Mouse (Mus musculus): ENCODE results near the gene Cbx1.

Gene Cbx1

GRCm38 (mm10) chr11:96814443-96814842 lies 25.5 kb downstream of the Cbx1 start:
- in situ Hi-C loops (cut with MboI, MseI) = no loop called here

- in situ Hi-C loops (cut with MboI, MseI) = no loop called here
Measured at GRCm38 (mm10) chr11:96815895-96816294, 27.0 kb downstream of the Cbx1 start.

DNA sequence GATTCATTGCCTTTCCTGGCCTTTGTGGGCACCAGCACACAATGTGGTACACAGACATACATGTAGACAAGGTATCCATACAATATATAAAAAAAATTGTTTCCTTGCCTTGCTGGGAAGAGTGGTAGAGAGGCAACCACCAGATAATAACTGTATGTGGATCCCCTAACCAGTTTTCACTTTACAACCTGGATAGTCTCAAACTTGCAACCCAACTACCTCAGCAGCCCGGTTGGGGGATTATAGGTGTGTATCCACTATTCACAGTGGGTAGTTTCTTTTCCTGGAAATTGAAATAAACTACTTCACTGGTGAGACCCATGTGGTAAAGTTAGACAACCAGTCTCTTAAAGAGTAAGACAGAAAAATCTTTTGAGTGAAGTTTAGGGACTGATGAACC lies 27.6 kb downstream of the Cbx1 start:
- in situ Hi-C loops (cut with MboI, MseI) = no loop called here

GRCm38 (mm10) chr11:96816979-96817378 lies 28.1 kb downstream of the Cbx1 start:
- in situ Hi-C loops (cut with MboI, MseI) = no loop called here

GRCm38 (mm10) chr11:96818128-96818710 lies 29.3 kb downstream of the Cbx1 start:
- in situ Hi-C loops (cut with MboI, MseI) = no loop called here

GRCm38 (mm10) chr11:96821956-96822355 lies 33.0 kb downstream of the Cbx1 start:
- in situ Hi-C loops (cut with MboI, MseI) = no loop called here

GRCm38 (mm10) chr11:96822675-96823470 lies 33.9 kb downstream of the Cbx1 start:
- in situ Hi-C loops (cut with MboI, MseI) = no loop called here

DNA sequence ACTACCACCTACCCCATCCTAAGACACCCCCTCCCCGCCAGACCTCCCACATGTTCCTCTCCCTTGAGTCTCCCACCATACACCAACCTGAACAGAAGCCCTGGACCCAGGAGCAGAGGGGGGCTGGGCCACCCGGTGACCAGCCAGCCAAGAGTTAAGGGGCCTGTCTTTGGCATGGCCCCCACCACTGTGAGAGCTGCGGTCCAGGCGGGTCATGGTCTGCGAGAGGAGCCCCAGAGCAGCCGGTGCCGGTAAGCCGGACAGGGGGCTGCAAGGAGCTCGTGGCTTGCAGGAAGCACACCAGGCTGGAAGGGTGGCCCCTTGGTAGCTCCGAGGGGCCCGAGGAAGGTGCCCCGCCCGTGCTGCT lies 34.5 kb downstream of the Cbx1 start:
- in situ Hi-C loops (cut with MboI, MseI) = no loop called here

DNA sequence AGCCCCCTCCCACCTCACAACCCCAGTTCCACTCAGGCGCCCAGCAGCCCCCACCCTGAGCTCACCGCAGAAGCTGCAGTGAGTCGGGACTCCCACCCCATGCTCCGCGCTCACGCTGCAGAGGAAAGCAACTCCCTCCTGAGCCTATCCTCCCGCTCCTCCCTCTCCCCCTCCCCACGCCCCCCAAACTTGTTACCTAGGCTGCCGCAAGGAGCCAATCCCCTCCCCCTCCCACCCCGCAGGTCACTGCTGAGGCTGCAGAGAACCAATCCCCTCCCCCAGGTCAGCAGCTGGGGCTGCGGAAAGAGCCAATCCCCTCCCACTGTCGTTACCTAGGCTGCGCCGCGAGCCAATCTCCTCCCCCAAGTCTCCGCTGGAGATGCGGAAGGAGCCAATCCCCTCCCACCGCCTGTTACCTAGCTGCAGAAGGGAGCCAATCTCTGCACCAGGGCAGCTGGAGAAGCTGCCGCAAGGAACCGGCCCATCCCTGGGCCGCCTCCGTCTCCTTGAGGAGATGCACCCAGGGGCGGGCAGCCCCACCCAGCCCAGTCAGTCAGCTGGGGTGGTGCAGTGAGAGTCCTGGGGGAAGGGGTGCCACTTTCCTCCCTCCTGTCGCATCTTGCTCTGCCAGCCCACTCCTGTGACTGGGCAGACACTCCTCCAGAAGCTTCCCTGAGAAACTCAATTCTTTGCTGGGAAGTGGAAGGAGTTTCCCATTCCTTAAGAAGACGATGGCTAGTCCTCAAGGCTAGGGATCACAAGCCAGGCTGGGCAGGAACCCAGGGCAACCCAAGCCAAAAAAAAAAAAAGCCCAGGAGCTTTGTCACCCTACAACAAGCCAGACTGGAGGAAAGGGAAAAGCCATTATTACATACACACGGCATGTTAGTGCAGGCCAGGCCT lies 35.2 kb downstream of the Cbx1 start:
- in situ Hi-C loops (cut with MboI, MseI) = no loop called here

- in situ Hi-C loops (cut with MboI, MseI) = no loop called here
Measured at GRCm38 (mm10) chr11:96824783-96825495, 36.0 kb downstream of the Cbx1 start.

DNA sequence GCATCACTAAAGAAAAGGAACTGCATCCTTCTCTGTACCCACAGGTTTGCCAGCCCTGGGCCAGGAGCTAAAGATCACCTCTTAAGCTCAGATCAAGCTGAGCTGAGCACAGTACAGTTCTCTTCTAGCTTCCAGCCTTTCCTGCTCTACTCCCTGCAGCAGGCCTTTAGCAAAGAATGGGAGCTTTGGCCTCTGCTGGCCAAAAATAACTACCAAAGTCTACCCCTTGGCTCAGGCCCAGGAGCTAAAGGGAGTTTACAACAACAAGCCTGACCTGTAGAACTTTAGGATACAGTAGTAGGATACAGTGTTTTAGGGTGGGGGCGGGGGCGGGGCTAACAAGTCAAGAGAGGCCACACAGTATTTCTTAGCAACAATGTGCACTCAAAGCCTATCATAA lies 37.6 kb downstream of the Cbx1 start:
- in situ Hi-C loops (cut with MboI, MseI) = no loop called here

DNA sequence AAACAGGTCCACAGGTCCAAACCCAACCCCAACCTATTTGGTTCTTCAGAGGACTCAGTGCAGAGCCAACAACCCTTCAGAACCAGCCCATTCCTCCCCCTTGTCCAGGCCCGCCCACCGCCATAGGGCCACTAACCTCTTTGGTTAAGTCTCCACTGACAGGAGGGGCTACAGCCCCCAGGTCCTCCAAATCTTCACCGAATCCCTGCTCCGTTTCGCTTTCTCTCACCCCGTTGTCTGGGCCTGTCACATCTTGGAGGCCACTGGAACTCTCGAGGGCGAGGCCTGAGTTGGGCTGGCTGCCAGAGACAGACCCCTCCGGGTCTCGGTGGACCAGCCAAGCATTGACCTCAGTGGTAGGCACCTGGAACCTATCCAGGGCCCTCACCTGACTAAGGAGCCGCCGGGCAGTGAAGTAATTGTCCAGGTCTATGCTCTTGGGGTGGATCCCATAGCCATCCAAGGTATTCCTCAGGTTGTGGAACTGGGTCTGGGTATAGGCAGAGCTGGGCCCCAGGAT lies 38.2 kb downstream of the Cbx1 start:
- in situ Hi-C loops (cut with MboI, MseI) = no loop called here

- in situ Hi-C loops (cut with MboI, MseI) = no loop called here
Measured at GRCm38 (mm10) chr11:96827917-96828316, 39.0 kb downstream of the Cbx1 start.

- in situ Hi-C loops (cut with MboI, MseI) = no loop called here
Measured at GRCm38 (mm10) chr11:96828881-96829280, 40.0 kb downstream of the Cbx1 start.

DNA sequence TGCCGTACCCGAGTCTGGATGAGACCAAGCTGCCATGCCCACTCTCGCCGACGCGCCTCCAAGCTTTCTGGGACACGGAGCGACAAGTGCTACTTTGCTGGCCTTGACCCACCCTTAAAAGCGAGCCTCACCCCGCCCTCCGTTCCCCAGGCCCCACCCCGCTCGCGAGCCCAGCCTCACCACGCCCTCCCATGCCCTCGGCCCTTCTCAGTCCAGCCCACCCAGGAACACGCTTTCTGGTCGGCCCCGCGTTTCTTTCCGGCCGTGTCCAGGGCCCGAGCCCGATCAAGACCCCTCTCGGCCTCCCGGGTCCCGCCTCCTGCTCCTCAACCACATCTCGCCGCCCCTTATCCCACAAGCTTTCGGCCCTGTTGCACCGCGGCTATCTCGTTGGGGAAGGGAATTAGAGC lies 40.5 kb downstream of the Cbx1 start:
- in situ Hi-C loops (cut with MboI, MseI) = no loop called here

- in situ Hi-C loops (cut with MboI, MseI) = no loop called here
Measured at GRCm38 (mm10) chr11:96829813-96830538, 41.0 kb downstream of the Cbx1 start, which contains the start of gene Nfe2l1. Gene Nfe2l1 (minus strand): TSS chr11:96829968.

GRCm38 (mm10) chr11:96830539-96831216 lies 41.8 kb downstream of the Cbx1 start:
- in situ Hi-C loops (cut with MboI, MseI) = no loop called here

DNA sequence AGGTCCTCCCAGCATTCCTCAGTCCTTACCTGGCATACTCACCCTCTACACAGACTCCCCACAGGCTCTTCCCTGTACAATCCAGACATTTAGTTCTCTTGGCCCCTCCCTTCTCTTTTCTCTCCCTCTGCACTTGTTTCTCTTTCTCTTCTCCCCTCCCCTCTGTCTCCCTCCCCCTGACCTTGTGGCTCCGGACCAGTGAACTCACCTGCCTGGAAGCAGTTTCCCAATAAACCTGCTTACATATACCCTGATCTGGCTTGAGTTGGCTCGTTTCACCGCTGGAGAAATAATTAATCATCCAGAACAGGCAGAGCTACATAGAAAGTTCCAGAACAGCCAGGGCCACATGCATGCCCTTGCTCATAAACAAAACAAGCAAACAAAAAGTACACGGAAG lies 42.6 kb downstream of the Cbx1 start:
- in situ Hi-C loops (cut with MboI, MseI) = no loop called here

- in situ Hi-C loops (cut with MboI, MseI) = no loop called here
Measured at GRCm38 (mm10) chr11:96832541-96832940, 43.6 kb downstream of the Cbx1 start.

GRCm38 (mm10) chr11:96832973-96833372 lies 44.0 kb downstream of the Cbx1 start:
- in situ Hi-C loops (cut with MboI, MseI) = no loop called here

All from T-helper 2 cell (primary cell).